25 mouse cellular contexts compared by ENCODE assay signal in genomic region chr10:37412401-37412800, GRCm38 (mm10).
"Had no signal": no experiment of that assay in that cellular context is flagged by ENCODE, and none has a peak within 500 bp of the region (broad histone marks: within the 10 kb centered on the region; RNA-seq: fewer than 3 reads in every experiment).

No protein-coding gene starts in this region.

- H3K27me3 ChIP-seq: heart, embryonic 13.5 days; heart, embryonic 15.5 days; kidney, embryonic 15.5 days; limb, embryonic 12.5 days; liver, embryonic 13.5 days; liver, embryonic 15.5 days had no signal

- ATAC-seq: intestine, embryonic 16.5 days had no signal

- H3K9me3 ChIP-seq: heart, embryonic 13.5 days; heart, embryonic 15.5 days; kidney, embryonic 15.5 days; limb, embryonic 10.5 days; limb, embryonic 12.5 days; liver, embryonic 13.5 days; liver, embryonic 15.5 days had no signal

- DNase-seq: gastrocnemius, postnatal 14 days; gastrocnemius, postnatal 36 days; heart, adult 11 months; heart, adult 2 months; heart, postnatal 14 days; heart, postnatal 36 days; kidney, adult 11 months; kidney, adult 2 months; kidney, adult 9 months; kidney, postnatal 14 days; kidney, postnatal 36 days; layer of hippocampus, adult 9-11 months; layer of hippocampus, postnatal 36 days; liver; liver, embryonic 13.5 days had no signal

- H3K4me3 ChIP-seq: heart, adult 2 months; heart, embryonic 13.5 days; heart, embryonic 15.5 days; kidney, embryonic 15.5 days; limb, embryonic 10.5 days; limb, embryonic 12.5 days; liver, embryonic 13.5 days; liver, embryonic 15.5 days had no signal

- H3K36me3 ChIP-seq: heart, embryonic 13.5 days; heart, embryonic 15.5 days; kidney, embryonic 15.5 days; limb, embryonic 10.5 days; limb, embryonic 12.5 days; liver, embryonic 13.5 days; liver, embryonic 15.5 days had no signal

- H3K4me2 ChIP-seq: heart, embryonic 11.5 days; heart, embryonic 13.5 days; heart, embryonic 15.5 days; kidney, embryonic 15.5 days; limb, embryonic 12.5 days; liver, embryonic 11.5 days; liver, embryonic 13.5 days; liver, embryonic 15.5 days had no signal

- H3K4me1 ChIP-seq: heart, embryonic 13.5 days; heart, embryonic 15.5 days; kidney, embryonic 15.5 days; limb, embryonic 10.5 days; limb, embryonic 12.5 days; liver, embryonic 13.5 days; liver, embryonic 15.5 days had no signal

- H3K27ac ChIP-seq: heart, adult 2 months; heart, embryonic 13.5 days; heart, embryonic 15.5 days; kidney, embryonic 15.5 days; kidney, postnatal 0 days; limb, embryonic 10.5 days; limb, embryonic 12.5 days; liver, embryonic 13.5 days; liver, embryonic 15.5 days had no signal

- H3K9ac ChIP-seq: heart, embryonic 13.5 days; heart, embryonic 15.5 days; kidney, embryonic 15.5 days; limb, embryonic 12.5 days; liver, embryonic 13.5 days; liver, embryonic 15.5 days had no signal
